Mouse (Mus musculus) kidney, postnatal 0 days (tissue): Measurements from ENCODE around the gene Gm20671. TPM values are rescaled to one million over a fixed set of nuclear protein-coding genes. Genes with fewer than 3 reads are reported as not detected.
"Not testable (repeated sequence)": the region's sequence is repeated elsewhere in the genome, so short reads cannot be mapped to it uniquely, and the experiment has no call there.

Experiments used
- ATAC-seq: fragments of 200-750 bp; cut with Nextera tagmentation; replicated peaks from 2 replicates; pipeline ENCODE4 v1.8.0; 2017; ENCODE audit warnings: low read depth, moderate number of reproducible peaks, moderate TSS enrichment, moderate library complexity; ENCODE audit not compliant: low FRiP score
- DNase-seq: peaks from one replicate; pipeline ENCODE4 v3.0.0-alpha.2; 2016; ENCODE audit warnings: low spot score
- H3K27ac ChIP-seq: fragments of 300-500 bp; sonication (generic); 2 replicates; pipeline ENCODE4 v1.5.1; 2014; ENCODE audit warnings: mild to moderate bottlenecking
- H3K27me3 ChIP-seq: fragments of 300-500 bp; sonication (generic); 2 replicates; pipeline ENCODE4 v1.6.1; 2014; ENCODE audit warnings: low read length, mixed read lengths; ENCODE audit not compliant: insufficient read depth
- H3K36me3 ChIP-seq: fragments of 300-500 bp; sonication (generic); 2 replicates; pipeline ENCODE4 v1.6.1; 2014; ENCODE audit warnings: low read length, mixed read lengths; ENCODE audit not compliant: insufficient read depth
- H3K4me1 ChIP-seq: fragments of 300-500 bp; sonication (generic); replicated peaks from 2 replicates; pipeline ENCODE4 v1.6.1; 2014; ENCODE audit warnings: antibody characterized with exemption, low read length, mixed read lengths; ENCODE audit not compliant: insufficient read depth
- H3K4me2 ChIP-seq: fragments of 300-500 bp; sonication (generic); 2 replicates; pipeline ENCODE4 v1.6.1; 2014; ENCODE audit warnings: mild to moderate bottlenecking, low read length, moderate library complexity, mixed read lengths
- H3K4me3 ChIP-seq: fragments of 300-500 bp; sonication (generic); replicated peaks from 2 replicates; pipeline ENCODE4 v1.5.1; 2014; ENCODE audit warnings: low read depth, low read length
- H3K9ac ChIP-seq: fragments of 300-500 bp; sonication (generic); 2 replicates; pipeline ENCODE4 v1.6.1; 2014; ENCODE audit warnings: low read depth, low read length
- H3K9me3 ChIP-seq: fragments of 300-500 bp; sonication (generic); replicated peaks from 2 replicates; pipeline ENCODE4 v1.6.1; 2016; ENCODE audit warnings: low read length, inconsistent platforms, mixed read lengths
- CTCF ChIP-seq: IDR thresholded peaks from 2 replicates; pipeline ENCODE4 v1.5.1; 2016; ENCODE audit warnings: antibody characterized with exemption, low read depth, mild to moderate bottlenecking, moderate library complexity
- WGBS: fragments of 180-500 bp; shearing (Covaris S2); extraction: QIAGEN DNeasy Blood & Tissue Kit; methylation state at CpG from one replicate; pipeline ENCODE4 v1.1.7; 2014; 5-methylcytosine and 5-hydroxymethylcytosine counted together
- polyA plus RNA-seq: library from polyadenylated mRNA; unstranded; fragments of >200 nt; fragmentation: Nextera tagmentation; extraction: Ambion mirVana; gene quantifications from 2 replicates; pipeline ENCODE4 v1.2.1, GENCODE M21; 2015

The Gm20671 gene
- polyA plus RNA-seq, 1 experiment from 2014 or later: not detected

DNA sequence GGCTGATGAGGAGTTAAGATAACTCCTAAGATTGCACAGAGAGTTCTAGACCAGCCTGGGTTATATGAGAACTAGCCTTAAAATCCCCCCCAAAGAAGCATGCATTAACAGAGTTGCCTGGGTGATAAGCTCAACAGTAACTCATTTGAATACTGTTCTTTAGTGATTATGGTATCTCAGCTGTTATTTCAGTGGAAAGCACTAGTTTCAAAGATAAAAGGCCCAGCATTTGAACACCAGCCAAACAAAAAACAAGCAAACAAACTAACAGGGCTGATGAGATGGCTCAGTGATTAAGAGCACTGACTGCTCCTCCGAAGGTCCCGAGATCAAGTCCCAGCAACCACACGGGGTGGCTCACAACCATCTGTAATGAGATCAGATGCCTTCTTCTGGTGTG lies 22.3 kb upstream of the Gm20671 start:
- ATAC-seq: no peak
- Histone ChIP-seq H3K4me2 (no peak overlapping the region), H3K4me3 (no peak overlapping the region), H3K36me3 (0 out of 2 replicates have a peak, but pooled peaks cover 3% of the 10 kb centered on the region), H3K9ac (no peak overlapping the region), H3K27ac (no peak overlapping the region), H3K9me3 (no peaks in the 10 kb centered on the region), H3K4me1 (0 out of 2 replicates have a peak, but pooled peaks cover 3% of the 10 kb centered on the region), H3K27me3 (no peaks in the 10 kb centered on the region)
- no peak for DNase-seq
- no peak for TF ChIP-seq CTCF
- WGBS: 94% methylated on average over 3 of the region's 3 CpGs

DNA sequence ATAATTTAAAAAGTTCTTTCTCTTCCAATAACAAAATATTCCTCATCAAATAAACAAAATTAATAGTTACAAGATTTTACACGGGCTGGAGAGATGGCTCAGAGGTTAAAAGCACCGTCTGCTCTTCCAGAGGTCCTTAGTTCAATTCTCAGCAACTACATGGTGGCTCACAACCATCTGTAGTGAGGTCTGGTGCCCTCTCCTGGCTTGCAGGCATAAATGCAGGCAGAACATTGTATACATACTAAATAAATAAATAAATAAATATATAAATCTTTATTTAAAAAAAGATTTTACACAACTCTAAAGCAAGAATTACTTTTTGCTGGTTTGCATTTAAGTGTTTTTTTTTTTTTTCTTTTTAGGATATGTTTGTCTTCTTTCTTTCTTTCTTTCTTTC lies 13.1 kb upstream of the Gm20671 start:
- WGBS: 94% methylated on average over 2 of the region's 2 CpGs
- TF ChIP-seq CTCF: peak; percentile 35; the same call in 1 of the 2 replicates
- Histone ChIP-seq H3K4me1 (no peaks in the 10 kb centered on the region), H3K4me3 (no peak overlapping the region), H3K27me3 (no peaks in the 10 kb centered on the region), H3K36me3 (peaks cover 32% of the 10 kb centered on the region), H3K9ac (no peak overlapping the region), H3K4me2 (no peak overlapping the region), H3K9me3 (no peaks in the 10 kb centered on the region), H3K27ac (no peak overlapping the region)
- no peak for DNase-seq
- ATAC-seq: no peak

DNA sequence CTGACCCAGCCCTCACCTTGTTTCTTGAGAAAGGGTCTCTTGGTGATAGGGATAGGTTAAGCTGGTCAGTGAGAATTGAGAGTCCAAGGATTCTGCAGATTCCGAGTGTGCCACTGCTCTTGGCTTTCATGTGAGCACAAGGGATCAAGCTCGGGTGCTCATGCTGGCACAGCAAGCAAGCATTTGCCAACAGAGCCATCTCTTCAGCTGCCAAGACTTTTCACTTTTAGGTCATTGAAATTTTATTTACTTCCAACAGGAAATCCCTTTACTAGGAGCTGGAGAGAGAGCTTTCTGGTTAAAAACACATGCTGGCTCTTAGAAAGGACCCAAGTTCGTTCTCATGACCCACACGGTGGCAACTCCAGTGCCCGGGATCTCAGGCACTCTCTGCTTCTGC lies 10.1 kb upstream of the Gm20671 start:
- TF ChIP-seq CTCF: no peak
- no peak overlapping the region for H3K4me3 ChIP-seq
- H3K4me2 ChIP-seq: no peak overlapping the region
- H3K9me3 ChIP-seq: no peaks in the 10 kb centered on the region
- H3K27me3 ChIP-seq: no peaks in the 10 kb centered on the region
- no peak for ATAC-seq
- H3K27ac ChIP-seq: no peak overlapping the region
- no peak for DNase-seq
- H3K9ac ChIP-seq: no peak overlapping the region
- H3K4me1 ChIP-seq: no peaks in the 10 kb centered on the region
- WGBS: 92% methylated on average over 5 of the region's 5 CpGs
- H3K36me3 ChIP-seq: peaks cover 29% of the 10 kb centered on the region; the same call in 1 of the 2 replicates

DNA sequence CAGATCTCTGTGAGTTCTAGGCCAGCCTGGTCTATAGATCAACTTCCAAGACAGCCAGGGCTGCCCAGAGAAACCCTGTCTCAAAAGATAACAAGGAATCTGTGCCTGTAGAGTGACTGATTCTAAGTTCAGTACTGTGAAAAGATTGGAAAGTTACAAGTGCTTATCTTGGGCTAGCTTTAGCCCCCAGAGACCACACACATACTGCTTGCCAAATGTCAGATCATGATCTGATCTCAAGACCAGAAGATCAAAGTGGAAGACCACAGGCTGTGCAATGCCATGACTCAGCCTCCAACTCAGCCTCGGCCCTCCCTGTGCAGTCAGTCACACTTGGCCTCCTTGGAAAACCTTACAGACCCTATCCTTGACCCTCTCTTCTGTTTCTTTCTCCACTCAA lies 7.6 kb upstream of the Gm20671 start:
- no peaks in the 10 kb centered on the region for H3K4me1 ChIP-seq
- no peak for TF ChIP-seq CTCF
- no peaks in the 10 kb centered on the region for H3K9me3 ChIP-seq
- H3K27me3 ChIP-seq: no peaks in the 10 kb centered on the region
- no peak for ATAC-seq
- no peak for DNase-seq
- no peak overlapping the region for H3K4me3 ChIP-seq
- no peak overlapping the region for H3K27ac ChIP-seq
- H3K9ac ChIP-seq: no peak overlapping the region
- H3K4me2 ChIP-seq: no peak overlapping the region
- 81% methylated on average over 1 of the region's 1 CpGs for WGBS
- H3K36me3 ChIP-seq: peaks cover 36% of the 10 kb centered on the region

DNA sequence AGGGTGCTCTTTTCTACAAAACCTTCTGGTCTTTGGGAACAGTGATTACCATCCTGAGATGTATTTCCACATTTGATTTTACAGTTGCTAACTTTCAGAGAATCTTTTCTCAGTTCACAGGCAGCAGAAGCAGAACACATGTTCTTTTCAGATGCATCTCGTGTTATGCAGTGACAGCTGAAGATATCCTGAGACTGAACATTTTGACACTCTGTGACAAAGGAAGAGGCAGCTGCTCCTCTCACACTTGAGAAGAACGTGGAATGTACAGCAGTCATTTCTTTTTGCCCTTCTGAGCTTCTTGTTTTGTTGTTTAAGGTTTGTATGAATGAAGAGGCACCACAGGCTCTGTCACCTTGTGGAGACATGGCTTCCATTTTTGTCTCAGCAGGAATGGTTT lies 3.1 kb upstream of the Gm20671 start:
- no peak overlapping the region for H3K4me3 ChIP-seq
- H3K4me2 ChIP-seq: no peak overlapping the region
- TF ChIP-seq CTCF: no peak
- H3K27me3 ChIP-seq: no peaks in the 10 kb centered on the region
- DNase-seq (no peak), ATAC-seq (no peak)
- no peaks in the 10 kb centered on the region for H3K4me1 ChIP-seq
- 80% methylated on average over 2 of the region's 2 CpGs for WGBS
- peaks cover 46% of the 10 kb centered on the region for H3K36me3 ChIP-seq
- H3K9me3 ChIP-seq: no peaks in the 10 kb centered on the region
- H3K27ac ChIP-seq: no peak overlapping the region
- no peak overlapping the region for H3K9ac ChIP-seq

DNA sequence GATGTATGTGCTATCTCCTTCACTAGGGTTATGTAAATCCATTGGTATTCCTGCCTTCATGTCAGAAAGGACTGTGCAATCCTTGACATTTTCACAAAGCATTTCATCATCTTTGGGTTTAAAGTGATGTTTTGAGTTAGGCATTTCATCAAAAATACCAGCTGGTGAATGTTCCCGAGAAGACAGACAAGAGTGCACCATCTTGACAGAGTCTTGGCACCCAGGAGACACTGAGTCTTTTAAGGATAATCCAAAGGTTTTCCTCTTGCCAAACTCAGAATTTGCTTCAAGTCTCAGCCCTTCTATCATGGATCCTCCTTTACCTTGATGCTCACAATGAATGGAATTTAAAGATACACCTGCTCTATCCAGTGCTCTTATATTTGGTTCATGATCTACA lies 1.9 kb upstream of the Gm20671 start:
- 100% methylated on average over 1 of the region's 1 CpGs for WGBS
- H3K9me3 ChIP-seq, ATAC-seq, H3K9ac ChIP-seq, H3K4me3 ChIP-seq, H3K4me2 ChIP-seq, DNase-seq, H3K4me1 ChIP-seq, H3K27ac ChIP-seq, H3K27me3 ChIP-seq: not testable (repeated sequence)
- H3K36me3 ChIP-seq: peaks cover 46% of the 10 kb centered on the region

DNA sequence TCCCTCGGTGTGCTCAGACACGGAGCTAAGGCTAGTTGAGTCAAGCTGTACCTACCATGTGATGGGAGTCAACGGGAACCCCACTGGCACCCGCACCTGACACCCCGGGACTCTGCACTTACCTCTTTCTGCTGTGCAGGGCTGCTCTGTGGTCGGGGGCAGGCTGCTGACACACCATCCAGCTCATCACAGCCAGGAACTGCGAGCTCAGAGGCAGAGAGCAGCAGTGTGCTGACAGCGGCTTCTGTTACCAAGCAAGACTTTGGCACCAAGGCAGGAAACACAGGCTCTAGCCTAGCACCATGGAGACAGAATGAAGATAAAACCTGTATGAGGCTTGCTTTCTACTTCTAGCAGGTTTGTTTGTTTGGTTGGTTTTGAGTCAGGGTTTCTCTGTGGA lies 6.4 kb downstream of the Gm20671 start:
- Histone ChIP-seq H3K27me3 (no peaks in the 10 kb centered on the region), H3K4me3 (no peak overlapping the region), H3K9me3 (no peaks in the 10 kb centered on the region), H3K4me2 (no peak overlapping the region), H3K9ac (no peak overlapping the region), H3K36me3 (peaks cover 39% of the 10 kb centered on the region), H3K4me1 (no peaks in the 10 kb centered on the region), H3K27ac (no peak overlapping the region)
- 93% methylated on average over 8 of the region's 8 CpGs for WGBS
- TF ChIP-seq CTCF: no peak
- ATAC-seq (no peak), DNase-seq (no peak)
